Mouse (Mus musculus) retina, embryonic 14.5 days (tissue): Measurements from ENCODE around the gene Banp.

Source experiments
- DNase-seq: peaks from one replicate; pipeline ENCODE4 v3.0.0-alpha.2; 2015; ENCODE audit warnings: low spot score

The Banp gene

GRCm38 (mm10) chr8:121980792-121981519 is 31.4 kb downstream of the Banp start:
- no peak for DNase-seq

GRCm38 (mm10) chr8:121981520-121981895 is 32.0 kb downstream of the Banp start:
- DNase-seq, result no peak

- DNase-seq, result no peak
Observed at GRCm38 (mm10) chr8:121985673-121986072, 36.1 kb downstream of the Banp start.

GRCm38 (mm10) chr8:121987892-121988291 is 38.3 kb downstream of the Banp start:
- DNase-seq, result no peak

GRCm38 (mm10) chr8:121990506-121991255 is 41.1 kb downstream of the Banp start:
- DNase-seq, result no peak

GRCm38 (mm10) chr8:121991611-121992010 is 42.1 kb downstream of the Banp start:
- DNase-seq, result no peak

GRCm38 (mm10) chr8:121992911-121993310 is 43.4 kb downstream of the Banp start:
- no peak for DNase-seq

GRCm38 (mm10) chr8:121995112-121995511 is 45.6 kb downstream of the Banp start:
- DNase-seq, result no peak

GRCm38 (mm10) chr8:121995895-121996294 is 46.3 kb downstream of the Banp start:
- DNase-seq, result no peak

GRCm38 (mm10) chr8:121998631-121999030 is 49.1 kb downstream of the Banp start:
- no peak for DNase-seq

- DNase-seq, result no peak
Observed at GRCm38 (mm10) chr8:121999211-121999610, 49.7 kb downstream of the Banp start.

- DNase-seq, result no peak
Observed at GRCm38 (mm10) chr8:122001339-122002115, 52.0 kb downstream of the Banp start.

GRCm38 (mm10) chr8:122003646-122004045 is 54.1 kb downstream of the Banp start:
- no peak for DNase-seq

- DNase-seq, result no peak
Observed at GRCm38 (mm10) chr8:122004131-122004530, 54.6 kb downstream of the Banp start.

GRCm38 (mm10) chr8:122005422-122006204 is 56.1 kb downstream of the Banp start:
- no peak for DNase-seq

- DNase-seq, result no peak
Observed at GRCm38 (mm10) chr8:122006688-122007484, 57.3 kb downstream of the Banp start.

GRCm38 (mm10) chr8:122008395-122008794 is 58.8 kb downstream of the Banp start:
- DNase-seq, result no peak

GRCm38 (mm10) chr8:122010638-122011037 is 61.1 kb downstream of the Banp start:
- no peak for DNase-seq

GRCm38 (mm10) chr8:122011066-122011588 is 61.6 kb downstream of the Banp start:
- peak; percentile 62 for DNase-seq

GRCm38 (mm10) chr8:122014606-122015005 is 65.1 kb downstream of the Banp start:
- no peak for DNase-seq
